Mouse (Mus musculus) ovary, postnatal 10 days (tissue): ENCODE results near the gene Gm28036.

Source experiments
- DNase-seq: peaks from one replicate; pipeline ENCODE4 v3.0.0; 2022; ENCODE audit warnings: low spot score

Gene Gm28036

DNA sequence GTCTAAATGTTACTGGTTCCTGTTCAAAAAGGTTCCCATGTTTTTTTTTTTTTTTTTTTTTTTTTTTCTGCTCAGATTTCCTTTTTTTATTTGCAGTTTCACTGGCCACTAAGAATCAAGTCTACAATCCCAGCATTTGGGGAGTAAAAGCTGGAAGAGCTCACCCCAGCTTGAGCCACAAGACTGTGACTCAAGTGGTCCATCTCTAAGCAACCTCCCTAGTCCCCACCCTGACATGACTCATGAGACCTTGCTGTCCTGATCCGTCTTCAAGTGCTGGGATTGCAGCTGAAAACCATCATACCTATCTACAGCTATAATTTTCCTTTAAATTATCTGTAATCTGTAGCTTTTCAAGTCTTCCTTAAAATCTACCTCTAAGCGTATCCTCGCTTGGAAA, 42.4 kb downstream of the Gm28036 start:
- DNase-seq = no peak

GRCm38 (mm10) chr2:156080391-156080790, 46.5 kb downstream of the Gm28036 start:
- no peak for DNase-seq

GRCm38 (mm10) chr2:156079674-156080073, 47.2 kb downstream of the Gm28036 start:
- no peak for DNase-seq

DNA sequence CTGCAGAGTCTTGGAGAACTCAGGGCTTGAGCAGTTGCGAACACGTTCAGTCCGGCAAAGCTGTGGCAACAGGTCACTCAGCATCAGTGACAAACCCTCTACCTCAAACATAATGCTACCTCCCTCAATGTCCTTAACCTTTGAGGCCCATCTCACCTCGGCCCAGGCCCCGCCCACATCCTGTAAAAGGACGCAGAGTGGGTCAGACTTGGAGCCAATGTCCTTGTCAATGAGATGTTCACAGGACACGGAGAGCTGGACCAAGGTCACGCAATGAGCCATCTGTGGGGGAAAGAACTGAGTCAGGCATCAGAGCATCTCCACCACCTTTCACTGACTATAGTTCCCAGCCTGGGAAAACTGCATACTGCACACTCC, 47.7 kb downstream of the Gm28036 start:
- DNase-seq = no peak

DNA sequence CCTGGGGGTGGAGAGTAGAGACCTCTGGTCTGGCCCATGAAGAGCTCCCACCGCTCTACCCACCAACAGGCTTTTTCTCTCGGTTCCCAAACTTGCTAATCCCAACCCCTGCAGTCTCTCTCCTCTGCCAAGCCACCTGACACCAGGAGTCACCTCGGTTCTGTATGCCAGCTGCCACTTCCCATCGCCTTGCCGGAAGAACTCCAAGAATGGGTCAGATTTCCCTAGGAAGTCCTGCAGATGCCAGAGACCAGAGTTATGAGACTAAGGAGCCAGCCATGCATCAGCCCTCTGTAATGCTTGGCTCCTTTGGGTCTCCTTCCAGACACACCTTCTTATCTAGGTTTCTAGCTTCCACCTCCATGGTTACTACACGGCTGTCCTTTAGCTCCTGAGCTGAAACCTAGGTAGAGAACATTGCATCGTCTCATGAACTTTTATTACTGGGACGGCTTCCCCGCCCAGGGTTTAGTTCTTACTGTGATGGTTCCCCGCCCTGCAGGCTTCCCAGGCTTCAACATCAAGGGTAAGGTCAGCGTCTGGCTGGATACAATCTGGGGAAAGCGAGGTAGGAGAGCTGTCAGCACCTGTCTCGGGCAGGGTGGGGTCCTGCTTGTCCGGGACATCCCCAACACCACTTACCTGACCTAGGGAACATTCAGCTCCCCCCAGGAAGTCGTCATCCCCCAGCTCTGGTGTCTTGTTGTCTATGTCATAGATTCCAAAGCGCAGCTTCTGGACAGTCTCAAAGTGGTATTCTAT, 48.3 kb downstream of the Gm28036 start:
- DNase-seq = no peak

GRCm38 (mm10) chr2:156077461-156077860, 49.4 kb downstream of the Gm28036 start:
- DNase-seq = no peak

- DNase-seq = no peak
These were observed 53.2 kb downstream of the Gm28036 start for GRCm38 (mm10) chr2:156073725-156074124.

DNA sequence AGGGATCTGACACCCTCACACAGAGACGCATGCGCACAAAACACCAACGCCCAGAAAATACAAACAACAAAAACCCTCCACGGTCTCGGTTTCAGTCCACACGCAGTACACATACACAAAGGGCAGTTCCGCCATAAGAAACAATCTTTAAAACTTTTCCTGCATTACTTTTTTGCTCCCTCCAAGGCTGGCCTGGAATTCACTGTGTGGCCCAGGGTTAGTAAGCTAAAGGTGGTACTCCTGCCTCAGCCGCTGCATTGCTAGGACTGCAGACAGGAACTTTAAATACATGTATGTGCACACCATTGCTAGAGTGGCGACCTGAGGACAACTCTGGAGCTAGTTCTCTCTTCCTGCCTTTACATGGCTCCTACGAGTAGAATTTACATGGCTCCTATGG, 55.7 kb downstream of the Gm28036 start:
- DNase-seq = no peak

- DNase-seq = no peak
These were observed 59.0 kb downstream of the Gm28036 start for GRCm38 (mm10) chr2:156067916-156068315.

GRCm38 (mm10) chr2:156066126-156066525, 60.8 kb downstream of the Gm28036 start:
- DNase-seq = no peak

DNA sequence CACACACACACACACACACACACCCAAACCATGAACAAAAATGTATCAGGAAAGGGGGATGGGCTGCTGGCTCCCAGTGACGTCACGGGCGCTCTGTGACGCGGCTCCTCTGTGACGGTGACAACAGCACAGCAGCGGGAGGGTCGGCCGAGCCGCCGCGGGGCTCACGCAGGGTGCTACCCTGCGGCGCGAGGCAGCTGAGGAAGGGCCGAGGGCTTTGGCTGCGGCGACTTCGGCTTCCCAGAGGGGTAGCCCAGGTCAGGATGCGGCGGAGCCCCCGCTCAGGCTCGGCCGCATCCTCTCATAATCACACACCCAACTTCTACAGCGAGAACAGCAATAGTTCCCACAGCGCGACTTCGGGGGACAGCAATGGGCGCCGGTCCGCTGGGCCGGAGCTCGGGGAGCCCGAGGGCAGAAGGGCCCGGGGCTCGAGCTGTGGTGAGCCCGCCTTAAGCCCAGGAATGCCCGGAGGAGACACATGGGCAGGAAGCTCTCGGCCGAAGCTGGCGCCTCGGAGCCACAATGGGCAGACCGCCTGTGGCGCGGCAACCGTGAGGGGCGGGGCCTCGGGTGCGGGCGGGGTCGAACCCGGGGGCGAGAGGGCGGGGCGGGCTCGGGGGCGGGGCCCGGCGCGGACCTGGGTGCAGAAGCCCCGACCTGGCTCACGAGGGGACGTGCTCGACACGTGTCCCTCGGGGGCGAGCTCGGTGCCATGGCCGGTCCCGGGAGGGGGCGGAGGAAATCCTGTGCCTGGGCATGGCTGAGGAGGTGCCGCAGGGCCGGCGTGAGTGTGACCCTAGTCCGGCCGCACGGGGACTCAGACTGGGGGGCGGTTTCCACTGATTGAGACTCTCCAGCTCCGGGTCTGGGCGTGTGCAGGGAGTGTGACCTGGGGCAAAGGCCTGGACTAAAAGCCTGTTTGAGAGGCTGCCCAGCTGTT, 61.5 kb downstream of the Gm28036 start, which contains the start of gene Spag4:
Gene Spag4 (plus strand): TSS at position 77 of the 943 bp plus-strand sequence.
- DNase-seq = peak; percentile 45

- no peak for DNase-seq
These were observed 74.1 kb downstream of the Gm28036 start, which contains the start of gene Fer1l4 for GRCm38 (mm10) chr2:156052816-156053215. TSS of gene Fer1l4 (minus strand) at chr2:156052947.

DNA sequence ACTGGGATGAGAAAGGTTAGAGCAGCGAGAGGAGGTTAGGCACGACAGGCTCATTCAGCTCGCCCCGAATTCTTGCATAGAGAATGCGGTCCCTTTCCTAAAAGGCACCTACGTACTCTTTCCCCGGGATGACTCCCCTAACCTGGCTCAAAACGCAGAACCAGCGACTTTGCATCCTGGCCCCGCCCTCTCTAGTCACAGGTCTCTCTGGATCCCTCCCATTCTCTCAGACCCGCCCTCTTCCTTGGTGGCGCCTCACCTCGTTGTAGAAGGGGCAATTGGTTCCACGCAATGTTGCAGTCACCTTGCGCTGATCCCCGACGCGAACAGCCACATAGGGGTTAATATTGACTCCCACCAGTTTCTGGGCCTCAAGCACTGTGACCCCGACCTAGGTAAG, 79.0 kb downstream of the Gm28036 start:
- no peak for DNase-seq

DNA sequence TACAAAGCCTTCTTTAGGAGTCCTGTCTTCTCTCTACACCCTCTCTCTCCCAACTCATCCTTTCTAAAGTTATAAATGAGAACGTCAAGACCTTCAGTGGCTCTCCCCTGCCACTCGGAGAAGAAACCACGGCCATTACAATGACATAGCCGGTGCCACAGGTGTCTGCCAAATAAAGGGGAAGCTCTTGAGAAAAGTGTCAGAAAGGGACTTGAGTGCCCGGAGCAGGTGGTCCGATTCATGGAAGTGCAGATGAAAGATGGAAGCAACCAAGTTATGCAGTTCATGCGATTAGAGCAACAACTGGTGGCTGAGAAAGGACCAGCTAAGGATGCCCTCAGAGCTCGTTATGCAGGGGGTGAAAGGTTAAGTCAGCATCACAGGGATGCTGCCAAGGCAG, 84.0 kb downstream of the Gm28036 start:
- no peak for DNase-seq

GRCm38 (mm10) chr2:156039390-156039789, 87.5 kb downstream of the Gm28036 start:
- DNase-seq = no peak

- DNase-seq = no peak
These were observed 101.4 kb downstream of the Gm28036 start for GRCm38 (mm10) chr2:156025482-156025881.
